Comparison of ENCODE assay signal across 26 mouse cellular contexts in genomic region chr1:106562751-106563150, GRCm38 (mm10).
"Had no signal": no experiment of that assay in that cellular context is flagged by ENCODE, and none has a peak within 500 bp of the region (broad histone marks: within the 10 kb centered on the region; RNA-seq: fewer than 3 reads in every experiment).

No protein-coding gene starts in this region.

- DNase-seq: gastrocnemius, postnatal 14 days; gastrocnemius, postnatal 36 days; heart, adult 2 months; heart, postnatal 10 days; heart, postnatal 4 days; kidney, adult 2 months; kidney, adult 9 months; kidney, postnatal 14 days; kidney, postnatal 36 days; layer of hippocampus, adult 9-11 months; layer of hippocampus, postnatal 36 days; liver had no signal

- H3K27me3 ChIP-seq: heart, embryonic 12.5 days; hindbrain, embryonic 12.5 days; intestine, embryonic 15.5 days; kidney, embryonic 15.5 days; limb, embryonic 12.5 days had no signal

- ATAC-seq: hindbrain, embryonic 16.5 days; inflammation-experienced regulatory T-cells, adult 6 months; intestine, embryonic 15.5 days; intestine, postnatal 0 days had no signal

- H3K4me2 ChIP-seq: heart, embryonic 12.5 days; hindbrain, embryonic 12.5 days; hindbrain, embryonic 14.5 days; intestine, embryonic 15.5 days; kidney, embryonic 15.5 days; limb, embryonic 12.5 days; liver, embryonic 11.5 days had no signal

- H3K27ac ChIP-seq: heart, adult 2 months; heart, embryonic 10.5 days; hindbrain, embryonic 10.5 days; hindbrain, embryonic 12.5 days; hindbrain, embryonic 14.5 days; intestine, embryonic 15.5 days; kidney, postnatal 0 days; limb, embryonic 10.5 days; limb, embryonic 12.5 days had no signal

- H3K9me3 ChIP-seq: heart, embryonic 10.5 days; heart, embryonic 12.5 days; hindbrain, embryonic 10.5 days; hindbrain, embryonic 12.5 days; intestine, embryonic 15.5 days; kidney, embryonic 15.5 days; limb, embryonic 10.5 days; limb, embryonic 12.5 days had no signal

- H3K4me1 ChIP-seq: limb, embryonic 10.5 days had no signal

- H3K36me3 ChIP-seq: heart, embryonic 10.5 days; heart, embryonic 12.5 days; hindbrain, embryonic 10.5 days; hindbrain, embryonic 12.5 days; intestine, embryonic 15.5 days; kidney, embryonic 15.5 days; limb, embryonic 10.5 days; limb, embryonic 12.5 days had no signal

- H3K9ac ChIP-seq: heart, embryonic 12.5 days; hindbrain, embryonic 12.5 days; hindbrain, embryonic 14.5 days; intestine, embryonic 15.5 days; kidney, embryonic 15.5 days; limb, embryonic 12.5 days had no signal

- H3K4me3 ChIP-seq: heart, adult 2 months; heart, embryonic 10.5 days; heart, embryonic 12.5 days; hindbrain, embryonic 10.5 days; hindbrain, embryonic 12.5 days; intestine, embryonic 15.5 days; kidney, embryonic 15.5 days; limb, embryonic 10.5 days; limb, embryonic 12.5 days had no signal
